Mouse (Mus musculus) heart, postnatal 0 days (tissue): ENCODE results near the gene Large1.

ENCODE experiments used
- CTCF ChIP-seq: IDR thresholded peaks from 2 replicates; pipeline ENCODE4 v1.5.1; 2016; ENCODE audit warnings: antibody characterized with exemption, control low read depth, low read depth
- EP300 ChIP-seq: IDR thresholded peaks from 2 replicates; pipeline ENCODE4 v1.6.1; 2016; ENCODE audit warnings: antibody characterized with exemption, low read depth

GRCm38 (mm10) chr8:73132080-73132479, 221.3 kb downstream of the Large1 start:
- TF ChIP-seq CTCF (no peak), EP300 (no peak)
